Mouse (Mus musculus) activated CD4-positive, CD25-positive, alpha-beta regulatory T cell, adult 4 months (primary cell): Measurements from ENCODE around the gene Oaz2. TPM values are rescaled to one million over a fixed set of nuclear protein-coding genes. Genes with fewer than 3 reads are reported as not detected.
"Not testable (repeated sequence)": the region's sequence is repeated elsewhere in the genome, so short reads cannot be mapped to it uniquely, and the experiment has no call there.

Experiments
- ATAC-seq: one replicate; pipeline ENCODE4 v1.8.0; 2017
- polyA plus RNA-seq, 2 experiments: library from polyadenylated mRNA; unstranded; fragments of 100-300 nt; shearing (Covaris generic); gene quantifications; one replicate each; pipeline ENCODE4 v1.2.1; 2017

Gene Oaz2
- polyA plus RNA-seq, 2 experiments from 2014 or later, result 32.3 to 36.5 TPM

DNA sequence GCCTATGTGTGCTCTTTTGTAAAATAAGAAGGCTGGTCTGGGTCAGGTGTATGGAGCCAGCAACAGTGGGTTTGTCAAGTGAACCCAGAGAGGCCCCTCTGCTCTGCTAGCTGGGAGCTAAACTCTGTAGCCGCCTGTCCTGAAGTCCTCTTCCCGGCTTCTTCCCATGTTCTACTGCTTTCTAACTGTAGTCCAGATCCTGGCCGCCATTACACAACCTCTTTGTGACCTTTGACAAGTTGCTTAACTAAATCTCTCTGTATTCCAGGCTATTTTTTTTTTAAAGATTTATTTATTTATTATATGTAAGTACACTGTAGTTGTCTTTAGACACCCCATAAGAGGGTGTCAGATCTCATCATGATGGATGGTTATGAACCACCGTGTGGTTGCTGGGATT lies 14.1 kb upstream of the Oaz2 start:
- ATAC-seq, result no peak

DNA sequence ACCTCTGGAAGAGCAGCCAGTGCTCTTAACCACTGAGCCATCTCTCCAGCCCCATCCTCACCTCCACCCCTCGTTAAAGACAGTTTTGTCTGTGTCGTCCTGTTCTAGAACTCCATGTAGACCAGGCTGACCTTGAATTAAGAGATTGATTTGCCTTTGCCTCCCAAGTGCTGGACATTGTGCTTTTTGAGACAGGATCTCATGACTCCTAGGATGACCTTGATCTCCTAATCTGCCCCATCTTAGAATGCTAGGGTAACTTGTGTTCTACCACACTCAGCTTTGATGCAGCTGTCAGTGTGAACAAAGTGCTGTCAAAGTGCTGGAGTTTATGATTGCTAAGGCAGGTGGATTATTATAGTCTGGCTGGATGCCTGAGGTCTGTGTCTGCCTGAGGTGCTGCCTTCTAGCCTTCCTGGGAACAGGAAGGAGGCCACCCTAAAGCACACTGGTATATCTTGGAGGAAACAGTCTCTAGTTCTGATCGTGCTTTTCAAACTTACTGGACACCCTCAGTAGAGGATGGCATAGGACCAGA lies 13.0 kb upstream of the Oaz2 start:
- no peak for ATAC-seq

- ATAC-seq, result no peak
Observed at GRCm38 (mm10) chr9:65655540-65655939, 12.3 kb upstream of the Oaz2 start.

DNA sequence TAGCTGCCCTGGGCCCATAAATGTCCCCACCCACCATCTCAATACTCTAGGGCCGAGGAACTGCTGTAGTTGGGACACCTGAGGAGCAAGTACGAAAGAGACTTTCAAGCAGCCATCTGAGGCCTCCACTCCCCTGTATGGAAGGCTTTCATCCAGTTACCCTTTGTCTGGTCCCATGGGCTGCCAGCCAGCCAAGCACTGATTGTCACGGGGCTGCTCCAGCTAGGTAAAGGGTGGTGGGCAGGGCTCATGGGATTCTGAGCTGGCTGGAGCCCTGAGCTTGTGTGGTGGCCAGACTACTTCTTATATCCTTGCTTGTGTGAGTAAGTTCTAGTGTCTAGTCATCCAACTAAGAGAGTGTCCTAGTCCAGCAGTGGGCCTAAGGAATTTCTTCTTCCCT lies 10.6 kb upstream of the Oaz2 start:
- ATAC-seq, result no peak

- ATAC-seq, result no peak
Observed at GRCm38 (mm10) chr9:65661029-65661428, 6.8 kb upstream of the Oaz2 start.

GRCm38 (mm10) chr9:65661493-65661892 lies 6.3 kb upstream of the Oaz2 start:
- ATAC-seq, result no peak

GRCm38 (mm10) chr9:65664163-65664562 lies 3.6 kb upstream of the Oaz2 start:
- no peak for ATAC-seq

DNA sequence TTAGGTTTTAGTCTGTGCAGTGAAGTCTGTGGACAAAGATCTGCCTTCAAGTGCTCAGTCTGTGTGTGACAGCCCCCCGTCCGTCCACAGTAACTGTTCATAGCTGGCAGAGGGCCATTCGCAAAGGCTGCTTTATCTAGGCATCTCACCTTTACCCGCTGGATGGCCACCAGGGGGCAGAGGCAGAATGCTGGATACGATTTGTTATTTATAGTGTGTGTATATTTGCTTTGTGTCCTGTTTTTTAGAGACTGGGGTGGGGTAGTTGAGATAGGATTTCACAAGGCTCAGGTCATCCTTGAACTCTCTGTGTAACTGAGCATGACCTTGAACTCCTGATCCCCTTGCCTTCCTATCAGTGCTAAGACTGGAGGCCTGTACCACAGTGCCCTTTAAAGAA lies 1.8 kb upstream of the Oaz2 start:
- ATAC-seq, result no peak

- ATAC-seq, result no peak
Observed at GRCm38 (mm10) chr9:65671431-65671931, 3.7 kb downstream of the Oaz2 start.

- ATAC-seq, result no peak
Observed at GRCm38 (mm10) chr9:65672996-65673395, 5.2 kb downstream of the Oaz2 start.

GRCm38 (mm10) chr9:65675461-65676357 lies 7.9 kb downstream of the Oaz2 start:
- ATAC-seq, result peak; percentile 18

DNA sequence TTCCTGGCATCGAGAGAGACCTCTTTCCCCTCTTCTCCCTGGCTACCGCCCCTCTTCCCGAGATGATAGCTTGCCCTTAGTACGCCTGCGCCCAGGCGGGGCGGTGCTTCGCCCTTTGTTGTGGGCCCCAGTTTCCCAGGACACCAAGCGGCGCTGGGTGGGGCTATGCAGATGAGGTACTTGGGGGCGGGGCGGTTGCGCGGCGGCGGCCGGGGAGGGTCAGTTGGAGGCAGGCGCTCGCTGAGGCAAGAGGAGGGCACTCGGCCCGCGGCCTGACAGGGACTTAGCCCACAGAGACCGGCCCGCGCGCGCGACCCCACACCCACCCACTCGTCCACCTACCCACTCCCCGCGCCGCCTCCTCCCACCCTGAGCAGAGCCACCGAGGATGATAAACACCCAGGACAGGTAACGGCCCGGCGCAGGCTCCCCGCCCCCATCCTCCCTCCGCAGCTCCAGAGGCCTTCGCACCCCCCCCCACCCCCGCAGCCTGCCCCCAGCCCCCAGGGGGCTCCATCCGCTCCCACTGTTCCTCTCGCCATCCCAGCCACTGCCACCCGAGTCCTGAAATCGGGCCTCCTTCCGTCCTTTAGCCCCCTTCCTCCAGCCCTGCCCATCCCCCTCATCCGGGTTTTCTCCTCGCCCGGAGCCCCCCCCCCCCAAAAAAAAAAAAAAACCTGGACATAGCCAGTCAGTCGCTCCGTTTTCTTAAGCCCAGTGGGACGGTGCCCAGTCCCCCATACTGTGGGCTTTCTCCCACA lies 8.7 kb downstream of the Oaz2 start:
- ATAC-seq, result peak; percentile 94

GRCm38 (mm10) chr9:65677119-65677462 lies 9.3 kb downstream of the Oaz2 start:
- ATAC-seq, result no peak

DNA sequence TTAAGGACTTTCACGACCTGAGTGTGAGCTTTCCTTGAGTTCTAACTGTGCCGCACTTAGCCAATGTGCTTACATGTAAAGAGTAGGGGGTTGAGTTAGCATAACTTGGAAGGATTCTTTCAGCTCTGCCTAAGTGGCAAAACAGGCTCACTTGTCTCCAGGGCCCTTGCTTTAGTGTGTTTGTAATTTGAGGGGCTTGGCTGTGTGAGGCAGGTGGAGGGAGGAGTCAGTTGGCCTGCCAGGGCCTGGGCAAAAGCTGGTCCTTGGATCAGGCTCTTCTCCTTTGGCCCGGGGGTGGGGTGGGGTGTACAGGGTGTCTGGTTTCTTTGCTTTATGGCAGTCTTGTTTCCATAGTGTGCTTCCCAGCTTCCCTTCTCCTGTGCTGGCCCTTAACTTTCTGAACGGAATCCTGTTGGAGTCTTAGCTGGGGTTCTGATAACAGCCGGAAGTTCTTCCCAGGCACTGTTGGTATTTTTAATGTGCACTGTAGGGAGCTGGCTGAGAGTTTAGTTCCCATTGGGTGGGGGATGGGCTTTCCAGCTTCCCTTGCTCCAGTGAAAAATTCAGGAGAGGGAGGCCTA lies 11.5 kb downstream of the Oaz2 start:
- ATAC-seq, result no peak

GRCm38 (mm10) chr9:65680938-65681633 lies 13.3 kb downstream of the Oaz2 start:
- ATAC-seq, result peak; percentile 41

- no peak for ATAC-seq
Observed at GRCm38 (mm10) chr9:65681634-65681940, 13.8 kb downstream of the Oaz2 start.

DNA sequence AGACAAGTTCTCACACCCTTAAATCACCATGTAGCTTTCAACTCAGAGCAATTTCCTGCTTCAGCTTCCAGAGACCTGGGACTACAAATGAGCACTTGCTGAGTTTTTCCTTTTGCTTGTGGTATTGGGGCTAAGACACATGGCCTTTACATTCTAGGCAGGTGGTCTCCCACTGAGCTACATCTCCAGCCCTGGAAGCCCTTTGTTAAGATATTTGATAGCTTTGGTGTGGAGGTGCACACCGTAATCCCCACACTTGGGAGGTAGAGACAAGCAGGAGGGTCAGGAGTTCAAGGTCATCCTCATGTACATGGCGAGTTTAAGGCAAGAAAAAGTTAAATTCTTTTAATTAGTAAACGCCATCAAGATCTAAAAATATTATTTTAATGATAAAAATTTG lies 14.4 kb downstream of the Oaz2 start:
- ATAC-seq, result no peak

- no peak for ATAC-seq
Observed at GRCm38 (mm10) chr9:65682994-65683393, 15.2 kb downstream of the Oaz2 start.

GRCm38 (mm10) chr9:65684704-65685103 lies 16.9 kb downstream of the Oaz2 start:
- no peak for ATAC-seq

DNA sequence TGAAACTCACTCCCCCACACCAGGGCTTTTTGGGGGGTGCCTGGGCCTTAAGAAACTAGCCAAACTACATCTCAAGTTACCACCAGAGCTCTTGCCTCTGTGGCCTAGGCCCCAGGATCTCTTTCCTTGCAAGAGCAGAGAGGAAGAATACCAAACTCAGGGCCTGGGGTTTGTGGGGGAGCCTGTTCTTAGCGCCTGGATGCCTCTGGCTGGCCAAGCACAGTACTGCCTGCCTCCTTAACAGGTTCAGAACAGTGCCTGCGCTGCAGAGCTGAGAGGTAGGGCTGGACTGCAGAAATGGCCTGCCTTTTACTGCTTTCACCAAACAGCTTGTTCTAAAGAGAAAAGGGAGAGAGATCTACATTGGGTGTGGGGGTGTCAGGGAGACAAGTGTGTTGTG lies 22.1 kb downstream of the Oaz2 start:
- not testable (repeated sequence) for ATAC-seq

DNA sequence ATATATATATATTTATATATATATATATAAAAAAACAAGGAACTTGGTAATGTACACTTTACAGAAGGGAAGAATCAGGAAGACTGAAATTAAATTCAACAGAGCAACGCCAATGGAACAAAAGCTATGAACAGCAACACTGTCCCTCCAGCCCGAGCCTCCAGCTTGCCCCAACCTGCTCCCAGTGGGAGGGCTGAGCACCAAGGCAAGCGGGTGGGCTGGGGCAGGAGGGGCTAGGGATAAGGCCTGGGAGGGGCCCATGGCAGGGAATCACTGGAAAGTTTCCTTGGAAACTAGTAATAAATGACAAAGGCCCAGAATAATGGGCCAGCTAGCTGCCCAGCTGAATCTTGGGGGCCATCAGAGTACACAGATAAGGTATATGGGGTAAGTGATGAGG lies 24.7 kb downstream of the Oaz2 start:
- ATAC-seq, result no peak

DNA sequence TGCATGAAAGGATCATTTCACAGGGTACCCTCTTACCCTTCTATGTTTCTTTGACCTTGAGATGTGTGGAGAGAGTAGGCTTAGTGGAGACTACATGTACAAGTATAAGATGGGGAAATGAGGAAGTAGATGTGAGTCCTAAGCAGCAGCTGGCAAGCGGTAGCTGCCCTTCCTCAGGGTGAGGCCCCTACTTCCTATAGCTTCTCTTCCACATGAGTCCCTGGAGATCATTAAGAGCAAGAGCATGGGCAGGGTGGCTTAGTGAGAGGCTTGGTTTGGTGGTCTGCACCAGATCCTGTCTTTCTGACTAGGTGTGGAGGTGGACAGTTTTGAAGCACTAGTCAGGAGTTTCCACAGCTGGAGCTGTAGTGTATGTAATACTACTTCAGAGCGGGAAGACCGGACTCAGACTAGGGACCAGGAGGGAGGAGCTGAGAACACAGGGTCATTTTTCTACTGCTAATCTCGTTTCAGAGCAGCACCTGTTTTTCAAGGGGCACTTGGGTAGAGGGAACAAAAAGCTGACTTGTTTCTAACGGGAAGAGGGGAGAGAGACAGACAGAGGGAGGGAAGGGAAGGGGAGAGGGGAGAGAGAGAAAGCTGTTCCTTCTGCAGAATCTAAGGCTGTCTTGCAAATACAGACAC lies 25.3 kb downstream of the Oaz2 start:
- no peak for ATAC-seq
